Mouse (Mus musculus) cerebellum, adult 18-20 months (tissue): ENCODE data around the gene Zfp628.

Source experiments
- DNase-seq, 2 experiments: peaks; one replicate each; pipeline ENCODE4 v3.0.0; 2021

The Zfp628 gene

DNA sequence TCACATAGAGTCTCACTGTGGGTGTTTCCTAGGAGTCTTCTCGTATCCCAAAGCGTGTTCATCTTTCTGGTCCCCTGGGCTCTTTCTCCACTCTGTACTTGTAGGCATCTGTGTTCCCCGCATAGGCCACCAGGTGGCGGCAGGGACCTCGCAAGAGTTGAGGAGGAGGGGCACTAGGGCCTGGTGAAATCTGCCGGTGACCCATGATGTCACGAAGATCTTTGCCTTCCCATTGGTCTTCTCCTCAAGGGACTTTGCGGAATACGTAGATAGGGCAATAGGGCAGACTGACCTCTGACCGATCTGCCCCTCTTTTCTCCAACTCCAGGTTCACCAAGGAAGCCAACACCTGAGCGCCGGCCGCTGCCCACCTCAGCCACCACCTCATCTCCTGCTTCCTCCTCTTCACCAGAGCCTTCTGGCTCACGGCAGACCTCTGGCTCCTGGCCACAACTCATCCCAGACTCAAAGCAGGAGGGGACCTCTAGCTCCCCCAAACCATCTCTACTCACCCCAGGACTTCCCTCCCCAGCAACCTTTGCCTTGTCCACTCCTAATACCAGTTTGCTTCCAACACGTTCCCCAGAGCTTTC is 28.3 kb downstream of the Zfp628 start:
- DNase-seq, result peak; percentile 97 to 98

DNA sequence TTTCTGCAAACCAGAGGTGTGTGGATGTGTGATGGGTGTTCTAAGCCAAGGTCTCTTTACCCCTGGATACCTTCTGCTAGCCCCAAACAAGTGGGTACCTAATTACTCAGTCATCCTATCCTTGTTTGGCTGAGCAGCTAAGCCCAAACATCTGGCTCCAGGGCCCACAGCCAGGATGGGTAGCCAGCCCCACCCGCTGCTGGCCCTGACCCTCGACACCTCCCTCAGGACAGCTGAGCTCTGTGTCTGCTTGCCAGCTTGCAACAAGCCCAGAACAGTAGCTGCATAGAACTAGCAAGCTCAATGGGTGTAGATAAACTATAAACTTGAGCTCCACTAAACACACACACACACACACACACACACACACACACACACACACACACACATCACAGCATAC is 32.8 kb downstream of the Zfp628 start:
- DNase-seq, result no peak

DNA sequence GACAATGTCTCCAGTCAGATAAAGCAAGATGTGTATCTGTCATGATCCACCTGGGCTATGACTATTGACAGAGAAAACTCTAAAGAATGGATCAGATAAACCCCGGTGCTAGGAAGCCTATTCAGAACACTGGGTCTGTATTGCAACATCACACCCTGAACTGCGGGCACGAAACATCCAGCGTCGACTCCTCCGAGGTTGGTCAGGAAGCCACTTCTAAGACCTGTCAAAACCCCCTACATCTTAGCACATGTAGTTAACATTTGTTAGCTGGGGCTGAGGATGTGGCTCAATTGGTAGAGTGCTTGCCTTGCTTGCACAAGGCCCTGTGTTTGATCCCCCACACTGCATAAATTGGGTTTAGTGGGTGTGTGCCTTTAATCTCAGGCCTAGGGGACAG is 33.4 kb downstream of the Zfp628 start:
- no peak for DNase-seq

- no peak for DNase-seq
Observed at GRCm38 (mm10) chr7:4950561-4951342, 35.7 kb downstream of the Zfp628 start.

- no peak for DNase-seq
Observed at GRCm38 (mm10) chr7:4953815-4954445, 38.9 kb downstream of the Zfp628 start.

GRCm38 (mm10) chr7:4957361-4957760 is 42.3 kb downstream of the Zfp628 start:
- no peak for DNase-seq

GRCm38 (mm10) chr7:4963527-4963926 is 48.5 kb downstream of the Zfp628 start:
- no peak for DNase-seq

DNA sequence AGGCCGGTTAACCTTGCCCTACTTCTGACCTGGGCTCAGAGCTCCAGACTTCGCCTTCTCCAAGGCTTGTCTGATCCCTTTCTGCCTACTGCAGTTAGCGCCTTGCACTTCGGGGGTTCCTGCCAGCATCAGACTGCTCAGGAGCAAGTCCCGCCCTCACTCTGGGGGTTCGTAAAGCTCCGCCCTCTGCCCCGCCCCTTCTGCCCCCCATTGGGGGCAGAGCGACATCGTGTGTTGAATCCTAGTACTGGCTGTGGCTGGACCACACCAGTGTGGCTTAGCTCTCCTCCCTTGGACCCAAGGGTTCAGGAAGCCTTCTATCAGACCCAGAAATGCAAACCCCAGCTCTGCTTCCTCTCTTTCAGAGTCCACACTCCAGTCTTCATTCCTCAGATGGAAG is 49.3 kb downstream of the Zfp628 start, which contains the start of gene Sbk2:
TSS of gene Sbk2 (minus strand) at position 135 of the 400 bp plus-strand sequence.
- DNase-seq, result peak; percentile 31 to 40

GRCm38 (mm10) chr7:4964988-4965387 is 50.0 kb downstream of the Zfp628 start:
- DNase-seq, result no peak

- no peak for DNase-seq
Observed at GRCm38 (mm10) chr7:4971068-4971467, 56.1 kb downstream of the Zfp628 start, which contains the start of gene Sbk3. Sbk3 (minus strand) TSS chr7:4971168.
